Mouse (Mus musculus) intestine, embryonic 14.5 days (tissue): Measurements from ENCODE around the gene Zbtb17. TPM values are rescaled to one million over a fixed set of nuclear protein-coding genes. Genes with fewer than 3 reads are reported as not detected.

ENCODE experiments used
- ATAC-seq: fragments of 200-750 bp; cut with Nextera tagmentation; replicated peaks from 2 replicates; pipeline ENCODE4 v1.8.0; 2017; ENCODE audit warnings: low read depth, moderate number of reproducible peaks, moderate TSS enrichment, moderate library complexity; ENCODE audit not compliant: low FRiP score, low TSS enrichment
- DNase-seq: peaks from one replicate; pipeline ENCODE4 v3.0.0-alpha.2; 2018; ENCODE audit warnings: low spot score
- H3K27ac ChIP-seq: fragments of 300-500 bp; sonication (generic); 2 replicates; pipeline ENCODE4 v1.5.1; 2014; ENCODE audit warnings: low read depth, mild to moderate bottlenecking, control low read depth
- H3K27me3 ChIP-seq: fragments of 300-500 bp; sonication (generic); replicated peaks from 2 replicates; pipeline ENCODE4 v1.6.1; 2014; ENCODE audit warnings: low read length, control low read depth; ENCODE audit not compliant: control insufficient read depth, insufficient read depth
- H3K36me3 ChIP-seq: fragments of 300-500 bp; sonication (generic); 2 replicates; pipeline ENCODE4 v1.6.1; 2014; ENCODE audit warnings: low read length, control low read depth; ENCODE audit not compliant: control insufficient read depth, insufficient read depth
- H3K4me1 ChIP-seq: fragments of 300-500 bp; sonication (generic); replicated peaks from 2 replicates; pipeline ENCODE4 v1.6.1; 2014; ENCODE audit warnings: low read length, control low read depth, mixed read lengths; ENCODE audit not compliant: control insufficient read depth, insufficient read depth
- H3K4me2 ChIP-seq: fragments of 300-500 bp; sonication (generic); 2 replicates; pipeline ENCODE4 v1.6.1; 2014; ENCODE audit warnings: low read length
- H3K4me3 ChIP-seq: fragments of 300-500 bp; sonication (generic); 2 replicates; pipeline ENCODE4 v1.5.1; 2014; ENCODE audit warnings: low read depth, low read length, control low read depth, mixed read lengths
- H3K9ac ChIP-seq: fragments of 300-500 bp; sonication (generic); 2 replicates; pipeline ENCODE4 v1.6.1; 2014; ENCODE audit warnings: mild to moderate bottlenecking, low read length
- H3K9me3 ChIP-seq: fragments of 300-500 bp; sonication (generic); 2 replicates; pipeline ENCODE4 v1.6.1; 2016; ENCODE audit warnings: low read length, control low read depth; ENCODE audit not compliant: control insufficient read depth
- WGBS: fragments of 180-500 bp; shearing (Covaris S2); extraction: QIAGEN DNeasy Blood & Tissue Kit; methylation state at CpG from one replicate; pipeline ENCODE4 v1.1.7; 2014; 5-methylcytosine and 5-hydroxymethylcytosine counted together
- polyA plus RNA-seq: library from polyadenylated mRNA; unstranded; fragments of >200 nt; fragmentation: Nextera tagmentation; extraction: Ambion mirVana; gene quantifications from 2 replicates; pipeline ENCODE4 v1.2.1, GENCODE M21; 2014

Gene Zbtb17
- polyA plus RNA-seq, 1 experiment from 2014 or later, result 29.9 TPM

- DNase-seq (no peak), ATAC-seq (no peak)
- H3K27me3 ChIP-seq, result no peaks in the 10 kb centered on the region
- no peaks in the 10 kb centered on the region for H3K9me3 ChIP-seq
- no peak overlapping the region for H3K27ac ChIP-seq
- 61% methylated on average over 14 of the region's 14 CpGs for WGBS
- H3K4me1 ChIP-seq, result no peaks in the 10 kb centered on the region
- no peaks in the 10 kb centered on the region for H3K36me3 ChIP-seq
- no peak overlapping the region for H3K4me3 ChIP-seq
- H3K9ac ChIP-seq, result no peak overlapping the region
- no peak overlapping the region for H3K4me2 ChIP-seq
Measured at GRCm38 (mm10) chr4:141432666-141433065, 11.8 kb upstream of the Zbtb17 start.

DNA sequence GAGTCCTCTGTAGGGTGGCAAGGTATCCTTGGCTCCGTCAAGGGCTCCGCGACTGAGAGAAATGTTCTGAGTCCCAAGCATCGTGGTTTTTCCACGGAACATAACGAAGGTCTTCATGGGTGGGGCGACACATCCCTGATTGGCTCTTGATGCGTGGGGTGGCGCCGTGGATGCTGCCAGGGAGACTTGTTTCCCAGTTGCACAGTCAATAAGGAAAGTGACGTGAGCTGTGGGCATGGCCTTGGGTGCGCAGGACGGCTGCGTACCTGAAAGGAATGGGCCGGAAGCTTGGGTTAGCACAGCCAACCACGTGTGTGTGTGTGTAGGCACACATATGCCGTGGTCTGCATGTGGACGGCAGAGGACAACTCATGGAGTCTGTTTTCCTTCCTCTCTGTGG lies 11.3 kb upstream of the Zbtb17 start:
- Histone ChIP-seq H3K4me3 (no peak overlapping the region), H3K36me3 (no peaks in the 10 kb centered on the region), H3K9me3 (no peaks in the 10 kb centered on the region), H3K9ac (no peak overlapping the region), H3K4me1 (no peaks in the 10 kb centered on the region), H3K4me2 (no peak overlapping the region), H3K27ac (no peak overlapping the region), H3K27me3 (no peaks in the 10 kb centered on the region)
- WGBS, result 83% methylated on average over 18 of the region's 18 CpGs
- ATAC-seq, result no peak
- no peak for DNase-seq

- Histone ChIP-seq H3K9ac (no peak within 1 kb of the TSS), H3K27ac (no peak within 1 kb of the TSS), H3K9me3 (no peaks in the 10 kb centered on the region), H3K4me3 (no peak within 1 kb of the TSS), H3K27me3 (no peaks in the 10 kb centered on the region), H3K4me2 (no peak within 1 kb of the TSS), H3K36me3 (no peaks in the 10 kb centered on the region), H3K4me1 (no peaks in the 10 kb centered on the region)
- ATAC-seq (no peak), DNase-seq (no peak)
- WGBS, result 81% methylated on average over 1 of the region's 1 CpGs
Measured at GRCm38 (mm10) chr4:141435974-141436373, 8.5 kb upstream of the Zbtb17 start, which contains the start of gene Srarp. Srarp (minus strand) TSS chr4:141436105.

DNA sequence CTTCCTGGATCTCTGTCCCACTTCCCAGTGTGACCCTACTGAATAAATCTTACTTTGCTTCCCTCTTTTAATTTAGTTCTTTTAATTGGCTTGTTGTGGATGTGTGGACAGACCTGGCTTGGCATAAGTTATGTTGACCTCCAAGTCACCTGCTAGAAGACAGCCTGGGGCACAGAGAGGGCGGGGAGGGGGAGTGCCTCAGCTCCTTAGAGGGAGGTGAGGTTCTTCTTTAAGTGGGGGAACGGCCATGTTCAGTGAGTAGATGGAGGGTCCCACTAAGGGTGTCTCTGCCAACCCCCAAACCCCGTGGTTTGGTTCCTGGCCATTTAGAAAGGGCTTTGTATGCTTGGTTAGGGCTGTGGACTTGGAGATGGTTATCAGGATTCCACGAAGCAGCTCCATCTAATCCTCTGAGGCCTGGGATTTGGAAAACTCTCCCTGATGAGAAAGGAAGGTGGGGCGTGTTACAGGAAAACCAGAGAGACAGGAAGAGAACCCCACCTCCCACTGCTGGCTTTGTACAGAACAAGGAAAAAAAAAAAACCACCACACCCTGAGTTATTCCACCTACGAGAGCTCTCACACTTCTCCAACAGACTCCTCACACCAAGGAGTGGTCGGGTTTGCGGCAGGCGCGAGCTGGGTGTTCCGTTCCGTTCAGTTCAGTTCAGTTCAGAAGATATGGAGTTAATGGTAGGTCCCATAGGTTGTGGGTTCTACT lies 5.2 kb upstream of the Zbtb17 start:
- Histone ChIP-seq H3K27ac (no peak overlapping the region), H3K4me1 (peaks cover 5% of the 10 kb centered on the region; the same call in 1 of the 2 replicates), H3K4me3 (no peak overlapping the region), H3K27me3 (no peaks in the 10 kb centered on the region), H3K9me3 (no peaks in the 10 kb centered on the region), H3K9ac (no peak overlapping the region), H3K4me2 (no peak overlapping the region), H3K36me3 (no peaks in the 10 kb centered on the region)
- ATAC-seq, result no peak
- WGBS, result 78% methylated on average over 12 of the region's 12 CpGs
- no peak for DNase-seq

GRCm38 (mm10) chr4:141440877-141441276 lies 3.6 kb upstream of the Zbtb17 start:
- no peak overlapping the region for H3K27ac ChIP-seq
- no peak overlapping the region for H3K4me3 ChIP-seq
- DNase-seq (no peak), ATAC-seq (no peak)
- H3K9ac ChIP-seq, result no peak overlapping the region
- H3K9me3 ChIP-seq, result no peaks in the 10 kb centered on the region
- H3K4me2 ChIP-seq, result no peak overlapping the region
- H3K36me3 ChIP-seq, result no peaks in the 10 kb centered on the region
- peaks cover 12% of the 10 kb centered on the region for H3K4me1 ChIP-seq
- no peaks in the 10 kb centered on the region for H3K27me3 ChIP-seq

GRCm38 (mm10) chr4:141443641-141444429 lies 619 bp upstream of the Zbtb17 start:
- Histone ChIP-seq H3K36me3 (peaks cover 19% of the 10 kb centered on the region), H3K9ac (peak overlapping the region; percentile 90), H3K9me3 (no peaks in the 10 kb centered on the region), H3K27ac (no peak overlapping the region), H3K4me2 (peak overlapping the region; percentile 55), H3K4me1 (peaks cover 12% of the 10 kb centered on the region), H3K4me3 (peak overlapping the region; percentile 83), H3K27me3 (no peaks in the 10 kb centered on the region)
- ATAC-seq, result peak; percentile 17; the same call in 1 of the 2 replicates
- DNase-seq, result no peak
- WGBS, result 41% methylated on average over 11 of the region's 11 CpGs

GRCm38 (mm10) chr4:141445328-141445720 lies 870 bp downstream of the Zbtb17 start:
- DNase-seq (no peak), ATAC-seq (no peak)
- Histone ChIP-seq H3K9ac (peak overlapping the region; percentile 90), H3K36me3 (peaks cover 30% of the 10 kb centered on the region), H3K27me3 (no peaks in the 10 kb centered on the region), H3K9me3 (no peaks in the 10 kb centered on the region), H3K4me1 (peaks cover 12% of the 10 kb centered on the region), H3K4me3 (peak overlapping the region; percentile 83), H3K4me2 (peak overlapping the region; percentile 84), H3K27ac (no peak overlapping the region)
- WGBS, result 13% methylated on average over 14 of the region's 14 CpGs

- WGBS, result 81% methylated on average over 7 of the region's 7 CpGs
- Histone ChIP-seq H3K27me3 (no peaks in the 10 kb centered on the region), H3K4me3 (no peak overlapping the region), H3K36me3 (peaks cover 30% of the 10 kb centered on the region), H3K9me3 (no peaks in the 10 kb centered on the region), H3K4me2 (no peak overlapping the region), H3K4me1 (peaks cover 12% of the 10 kb centered on the region), H3K9ac (no peak overlapping the region), H3K27ac (no peak overlapping the region)
- no peak for ATAC-seq
- DNase-seq, result no peak
Measured at GRCm38 (mm10) chr4:141446211-141446610, 1.8 kb downstream of the Zbtb17 start.
